Mouse (Mus musculus): ENCODE data around the gene Mtf1. TPM values are rescaled to one million over a fixed set of nuclear protein-coding genes. Genes with fewer than 3 reads are reported as not detected.
A peak's percentile ranks its signal among the peaks of the same experiment; 100 is the strongest.

Gene Mtf1
- polyA plus RNA-seq, 1 experiment from 2014 or later: 15.7 TPM

DNA sequence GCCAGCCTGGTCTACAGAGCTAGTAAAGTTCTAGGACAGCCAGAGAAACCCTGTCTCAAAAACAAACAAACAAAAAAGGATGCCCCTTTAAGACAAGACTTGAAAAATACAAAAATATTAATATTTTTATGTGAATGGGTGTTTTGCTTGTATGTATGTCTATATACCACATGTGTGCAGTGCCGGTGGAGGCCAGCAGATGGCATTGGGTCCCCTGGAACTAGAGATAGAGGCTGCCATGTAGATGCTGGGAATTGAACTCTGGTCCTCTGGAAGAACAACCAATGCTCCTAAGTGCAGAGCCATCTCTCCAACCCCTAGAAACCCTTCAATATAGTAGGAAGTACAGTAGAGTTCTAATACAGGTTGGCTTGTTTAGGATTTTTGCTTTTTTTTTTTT is 39.1 kb downstream of the Mtf1 start:
- Histone ChIP-seq H3K9me3 (no peaks in the 10 kb centered on the region), H3K4me1 (replicated peaks) (no peaks in the 10 kb centered on the region), H3K27me3 (no peaks in the 10 kb centered on the region), H3K4me3 (replicated peaks) (no peak overlapping the region), H3K9ac (replicated peaks) (no peak overlapping the region), H3K36me3 (peaks cover 84% of the 10 kb centered on the region), H3K4me2 (replicated peaks) (no peak overlapping the region), H3K27ac (no peak overlapping the region)
- 88% methylated on average over 1 of the region's 1 CpGs for WGBS
- ATAC-seq: no peak

DNA sequence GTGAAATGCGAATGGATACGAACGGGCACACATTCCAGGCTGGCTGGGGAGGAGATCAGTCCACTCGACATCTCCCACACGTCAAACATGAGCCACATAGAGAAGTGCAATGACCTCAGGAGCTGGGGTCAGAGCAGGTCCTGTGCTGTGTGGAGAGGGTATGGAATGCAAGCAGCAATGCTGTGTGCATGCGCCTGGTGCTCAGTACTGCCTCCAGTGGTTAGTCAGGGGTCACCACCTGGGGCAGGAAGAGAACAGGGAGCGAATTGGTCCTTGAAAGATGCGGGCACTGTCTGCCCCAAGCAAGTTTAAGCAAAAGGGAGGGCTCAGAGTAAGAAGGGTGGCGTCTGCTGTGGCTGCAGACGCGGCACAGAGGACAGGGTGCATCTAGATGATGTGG is 41.6 kb downstream of the Mtf1 start:
- no peak overlapping the region for H3K27ac ChIP-seq
- H3K4me3 ChIP-seq (replicated peaks): no peak overlapping the region
- 0 out of 2 replicates have a peak, but pooled peaks have one; percentile 55 for ATAC-seq
- H3K4me2 ChIP-seq (replicated peaks): no peak overlapping the region
- peaks cover 14% of the 10 kb centered on the region for H3K4me1 ChIP-seq (replicated peaks)
- no peak overlapping the region for H3K9ac ChIP-seq (replicated peaks)
- no peaks in the 10 kb centered on the region for H3K9me3 ChIP-seq
- no peaks in the 10 kb centered on the region for H3K27me3 ChIP-seq
- WGBS: 56% methylated on average over 11 of the region's 11 CpGs
- peaks cover 75% of the 10 kb centered on the region for H3K36me3 ChIP-seq

DNA sequence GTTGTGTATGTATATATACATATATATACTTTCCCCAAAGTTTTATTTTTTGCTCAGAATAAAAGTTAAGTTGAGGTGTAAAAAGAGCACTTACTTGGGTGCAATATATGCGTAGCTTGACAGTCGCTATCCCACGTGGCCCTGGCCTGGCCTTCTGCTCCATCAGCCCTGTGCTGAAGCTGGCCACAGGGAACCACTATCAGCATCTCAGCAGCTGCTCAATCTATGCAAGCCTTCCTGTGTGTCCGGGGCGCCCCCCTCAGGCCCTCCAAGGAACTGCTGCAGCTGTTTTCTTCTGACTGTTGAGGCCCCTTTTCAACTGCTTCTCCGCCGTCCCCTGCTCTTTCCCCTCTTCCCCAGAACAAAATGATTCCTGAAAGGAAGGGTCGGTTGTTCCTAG is 45.7 kb downstream of the Mtf1 start:
- Histone ChIP-seq H3K4me2 (replicated peaks) (0 out of 2 replicates have a peak overlapping the region, but pooled peaks have one; percentile 4), H3K4me3 (replicated peaks) (no peak overlapping the region), H3K27me3 (no peaks in the 10 kb centered on the region), H3K4me1 (replicated peaks) (peaks cover 38% of the 10 kb centered on the region), H3K9ac (replicated peaks) (0 out of 2 replicates have a peak overlapping the region, but pooled peaks have one; percentile 25), H3K36me3 (peaks cover 36% of the 10 kb centered on the region), H3K27ac (peak overlapping the region; percentile 4; the same call in 1 of the 2 replicates), H3K9me3 (no peaks in the 10 kb centered on the region)
- 8% methylated on average over 8 of the region's 8 CpGs for WGBS
- ATAC-seq: no peak

DNA sequence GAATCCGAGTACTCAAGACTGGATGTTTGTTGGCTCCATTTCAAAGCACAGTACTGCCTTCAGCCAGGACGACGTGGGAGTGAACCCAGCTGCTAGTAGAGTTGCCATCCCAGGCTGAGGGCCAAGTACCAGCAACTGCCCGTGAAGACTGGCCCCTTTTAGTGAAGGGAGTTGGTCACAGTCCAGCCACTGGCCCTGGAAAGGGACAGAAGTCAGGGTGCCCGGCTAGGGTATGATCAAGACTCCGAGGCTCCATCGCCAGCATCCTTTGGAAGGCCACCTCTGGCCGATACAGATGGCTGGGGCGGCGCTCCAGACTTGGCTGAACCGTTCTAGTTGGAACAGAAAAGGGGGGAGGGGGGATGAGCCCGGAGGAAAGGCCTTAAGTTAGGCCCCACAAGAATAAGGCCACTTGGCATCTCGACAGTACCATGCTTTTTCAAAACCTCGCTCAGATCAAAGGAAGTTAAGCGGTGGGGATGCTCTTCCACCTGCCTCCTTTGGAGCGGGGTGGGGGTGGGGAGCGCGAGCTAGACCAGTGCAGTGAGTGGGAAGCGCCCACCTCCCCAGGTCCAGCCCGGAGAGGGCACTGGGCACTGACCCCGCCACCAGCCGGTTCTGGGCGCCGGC is 47.8 kb downstream of the Mtf1 start:
- H3K4me1 ChIP-seq (replicated peaks): peaks cover 47% of the 10 kb centered on the region

DNA sequence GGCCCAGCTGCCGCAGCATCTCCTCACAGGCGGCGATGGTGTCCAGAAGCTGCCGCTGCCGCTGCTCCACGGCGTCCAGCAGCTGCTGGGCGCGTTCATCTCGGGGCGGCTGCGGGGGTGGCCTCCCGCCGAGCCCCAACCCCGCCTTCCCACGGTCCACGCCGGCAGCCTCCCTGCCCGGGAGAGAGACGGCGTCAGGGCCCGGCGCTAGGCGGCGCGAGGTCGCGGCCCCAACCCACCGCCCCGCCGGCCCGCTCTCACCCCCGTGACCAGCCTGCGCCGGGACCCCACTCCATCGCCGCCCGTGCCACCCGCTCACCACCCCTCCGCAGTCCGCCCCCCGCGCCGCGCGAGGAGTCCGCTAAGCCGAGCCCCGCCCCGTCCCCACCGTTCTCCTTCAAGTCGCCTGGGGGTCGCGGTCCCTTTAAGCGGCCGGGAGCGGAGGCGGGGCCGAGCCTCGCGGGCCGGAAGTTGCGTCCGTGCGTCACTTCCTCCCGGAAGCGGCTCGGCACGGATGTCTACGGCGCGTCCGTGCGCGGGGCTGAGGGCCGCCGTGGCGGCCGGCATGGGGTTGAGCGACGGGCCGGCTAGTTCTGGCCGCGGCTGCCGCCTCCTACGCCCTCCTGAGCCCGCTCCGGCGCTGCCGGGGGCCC is 48.5 kb downstream of the Mtf1 start, which contains the start of gene Yrdc:
Yrdc (plus strand) TSS at position 419 of the 653 bp plus-strand sequence.
- peaks cover 47% of the 10 kb centered on the region for H3K4me1 ChIP-seq (replicated peaks)
- peak within 1 kb of the TSS; percentile 100 for H3K4me3 ChIP-seq (replicated peaks)
- peaks cover 33% of the 10 kb centered on the region for H3K36me3 ChIP-seq
- peak within 1 kb of the TSS; percentile 96 for H3K4me2 ChIP-seq (replicated peaks)
- peak within 1 kb of the TSS; percentile 97 for H3K27ac ChIP-seq
- no peaks in the 10 kb centered on the region for H3K27me3 ChIP-seq
- under 1% methylated on average over 86 of the region's 90 CpGs for WGBS
- peak within 1 kb of the TSS; percentile 94 for H3K9ac ChIP-seq (replicated peaks)
- no peaks in the 10 kb centered on the region for H3K9me3 ChIP-seq
- ATAC-seq: peak; percentile 95

More for the DNA sequence above, 47.8 kb downstream of the Mtf1 start:
- H3K9ac ChIP-seq (replicated peaks): peak overlapping the region; percentile 94
- H3K4me2 ChIP-seq (replicated peaks): peak overlapping the region; percentile 79
- ATAC-seq: peak; percentile 72
- H3K27ac ChIP-seq: peak overlapping the region; percentile 97
- H3K9me3 ChIP-seq: no peaks in the 10 kb centered on the region
- peak overlapping the region; percentile 100 for H3K4me3 ChIP-seq (replicated peaks)
- H3K27me3 ChIP-seq: no peaks in the 10 kb centered on the region
- 1% methylated on average over 23 of the region's 24 CpGs for WGBS
- peaks cover 36% of the 10 kb centered on the region for H3K36me3 ChIP-seq

DNA sequence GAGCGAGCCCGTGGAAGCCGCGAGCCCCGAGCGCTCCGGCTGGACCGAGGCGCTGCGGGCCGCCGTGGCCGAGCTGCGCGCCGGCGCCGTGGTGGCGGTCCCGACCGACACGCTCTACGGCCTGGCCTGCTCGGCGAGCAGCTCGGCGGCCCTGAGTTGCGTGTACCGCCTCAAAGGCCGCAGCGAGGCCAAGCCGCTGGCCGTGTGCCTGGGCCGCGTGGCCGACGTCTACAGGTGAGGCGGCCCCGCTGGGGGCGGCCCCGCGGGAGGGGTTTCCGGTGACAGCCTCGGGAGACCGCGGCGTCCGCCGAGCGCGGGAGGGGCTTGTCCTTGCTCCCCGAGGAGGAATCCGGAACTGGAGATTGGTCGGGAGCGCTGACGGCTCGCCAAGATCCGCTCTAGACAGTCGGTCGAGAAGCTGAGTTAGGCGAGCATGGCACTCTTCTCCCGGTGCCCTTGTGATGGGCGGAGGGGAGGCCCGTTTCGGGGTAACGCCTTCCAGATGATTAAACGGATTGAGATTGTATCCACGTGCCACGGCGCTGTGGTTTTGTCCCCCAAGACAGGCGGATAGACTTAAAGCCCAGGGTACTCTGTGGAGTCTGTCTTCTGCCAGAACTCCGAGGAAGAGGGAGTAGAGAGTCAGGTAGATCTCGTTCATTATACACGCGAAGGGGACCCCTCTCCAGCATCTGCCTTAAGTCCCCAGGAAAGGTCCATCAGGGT is 49.2 kb downstream of the Mtf1 start, which contains the start of gene 1110065P20Rik:
1110065P20Rik (minus strand) TSS at position 264 of the 726 bp plus-strand sequence.
- peak; percentile 7 for ATAC-seq

DNA sequence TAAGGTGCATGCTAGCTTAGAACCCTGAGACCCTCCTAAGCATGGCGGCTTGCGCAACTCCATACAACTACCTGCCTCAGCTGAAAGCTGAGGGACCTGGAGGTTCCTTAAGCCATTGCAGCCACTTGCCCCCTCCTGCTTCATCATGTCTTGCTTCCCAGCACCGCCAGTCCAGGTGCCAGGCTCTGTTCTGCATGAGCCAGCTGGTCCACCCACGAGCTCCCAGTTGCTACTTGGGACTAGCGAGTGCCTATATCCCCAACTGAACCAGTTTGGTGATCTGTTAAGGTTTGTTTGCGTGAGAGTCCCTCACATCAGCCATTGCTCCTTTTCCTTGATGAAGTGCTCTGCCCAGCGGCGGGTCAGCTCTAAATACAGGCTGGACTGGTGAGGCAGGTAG is 54.4 kb downstream of the Mtf1 start:
- no peak overlapping the region for H3K4me2 ChIP-seq (replicated peaks)
- H3K9ac ChIP-seq (replicated peaks): no peak overlapping the region
- peaks cover 60% of the 10 kb centered on the region for H3K36me3 ChIP-seq
- peaks cover 40% of the 10 kb centered on the region for H3K4me1 ChIP-seq (replicated peaks)
- no peak overlapping the region for H3K27ac ChIP-seq
- no peak for ATAC-seq
- H3K4me3 ChIP-seq (replicated peaks): no peak overlapping the region
- no peaks in the 10 kb centered on the region for H3K27me3 ChIP-seq
- WGBS: 97% methylated on average over 8 of the region's 8 CpGs
- H3K9me3 ChIP-seq: no peaks in the 10 kb centered on the region

More for the DNA sequence above, 49.2 kb downstream of the Mtf1 start, which contains the start of gene 1110065P20Rik:
- H3K27me3 ChIP-seq: no peaks in the 10 kb centered on the region
- peaks cover 35% of the 10 kb centered on the region for H3K36me3 ChIP-seq
- peak within 1 kb of the TSS; percentile 94 for H3K9ac ChIP-seq (replicated peaks)
- H3K4me3 ChIP-seq (replicated peaks): peak within 1 kb of the TSS; percentile 100
- WGBS: under 1% methylated on average over 62 of the region's 75 CpGs
- no peaks in the 10 kb centered on the region for H3K9me3 ChIP-seq
- peak within 1 kb of the TSS; percentile 97 for H3K27ac ChIP-seq
- peaks cover 47% of the 10 kb centered on the region for H3K4me1 ChIP-seq (replicated peaks)
- peak within 1 kb of the TSS; percentile 96 for H3K4me2 ChIP-seq (replicated peaks)

DNA sequence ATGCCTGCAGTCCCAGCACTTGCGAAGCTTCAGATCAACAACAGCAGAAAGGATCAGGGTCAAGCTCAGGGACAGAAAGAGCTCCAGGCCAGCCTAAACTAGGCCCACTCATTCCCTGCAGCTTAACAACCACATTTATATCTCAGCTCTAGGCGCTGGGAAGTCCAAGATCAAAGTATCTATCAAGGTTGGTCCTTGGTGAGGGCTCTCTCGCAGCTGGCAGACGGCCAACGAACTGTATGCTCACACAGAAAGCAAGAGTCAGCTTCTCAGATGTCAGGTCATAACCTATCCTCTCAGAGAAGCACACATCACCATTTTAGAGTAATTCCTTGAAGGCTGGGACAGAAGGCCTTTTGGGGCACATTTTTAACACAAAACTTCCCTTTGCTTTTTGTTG is 56.5 kb downstream of the Mtf1 start:
- Histone ChIP-seq H3K4me1 (replicated peaks) (peaks cover 33% of the 10 kb centered on the region), H3K9me3 (no peaks in the 10 kb centered on the region), H3K4me3 (replicated peaks) (no peak overlapping the region), H3K4me2 (replicated peaks) (no peak overlapping the region), H3K9ac (replicated peaks) (no peak overlapping the region), H3K27me3 (no peaks in the 10 kb centered on the region), H3K36me3 (peaks cover 56% of the 10 kb centered on the region), H3K27ac (no peak overlapping the region)
- WGBS: 90% methylated on average over 5 of the region's 5 CpGs
- no peak for ATAC-seq

DNA sequence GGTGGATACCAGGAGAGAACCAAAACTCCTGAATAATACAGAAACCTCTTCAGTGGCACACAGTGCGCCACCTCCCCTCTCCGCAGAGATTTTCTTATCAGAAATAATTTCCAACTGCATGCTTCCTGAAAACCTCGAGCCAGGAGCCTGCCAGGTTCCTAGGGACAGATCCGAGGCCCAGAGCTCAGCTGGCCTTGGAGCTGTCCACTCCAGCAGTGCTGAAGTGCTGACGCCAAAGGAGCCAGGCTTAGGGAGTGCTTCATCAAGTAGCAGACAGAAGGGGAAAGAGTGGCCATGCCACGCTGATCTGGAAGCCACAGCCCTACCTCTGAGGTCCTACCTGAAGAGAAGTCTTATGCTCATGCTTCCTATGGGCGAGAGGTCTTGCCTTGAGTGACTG is 58.5 kb downstream of the Mtf1 start:
- WGBS: 22% methylated on average over 7 of the region's 7 CpGs
- Histone ChIP-seq H3K4me3 (replicated peaks) (peak overlapping the region; percentile 76), H3K27me3 (no peaks in the 10 kb centered on the region), H3K9ac (replicated peaks) (peak overlapping the region; percentile 90), H3K4me2 (replicated peaks) (peak overlapping the region; percentile 84), H3K4me1 (replicated peaks) (peaks cover 31% of the 10 kb centered on the region), H3K36me3 (peaks cover 38% of the 10 kb centered on the region), H3K9me3 (no peaks in the 10 kb centered on the region), H3K27ac (no peak overlapping the region)
- no peak for ATAC-seq

DNA sequence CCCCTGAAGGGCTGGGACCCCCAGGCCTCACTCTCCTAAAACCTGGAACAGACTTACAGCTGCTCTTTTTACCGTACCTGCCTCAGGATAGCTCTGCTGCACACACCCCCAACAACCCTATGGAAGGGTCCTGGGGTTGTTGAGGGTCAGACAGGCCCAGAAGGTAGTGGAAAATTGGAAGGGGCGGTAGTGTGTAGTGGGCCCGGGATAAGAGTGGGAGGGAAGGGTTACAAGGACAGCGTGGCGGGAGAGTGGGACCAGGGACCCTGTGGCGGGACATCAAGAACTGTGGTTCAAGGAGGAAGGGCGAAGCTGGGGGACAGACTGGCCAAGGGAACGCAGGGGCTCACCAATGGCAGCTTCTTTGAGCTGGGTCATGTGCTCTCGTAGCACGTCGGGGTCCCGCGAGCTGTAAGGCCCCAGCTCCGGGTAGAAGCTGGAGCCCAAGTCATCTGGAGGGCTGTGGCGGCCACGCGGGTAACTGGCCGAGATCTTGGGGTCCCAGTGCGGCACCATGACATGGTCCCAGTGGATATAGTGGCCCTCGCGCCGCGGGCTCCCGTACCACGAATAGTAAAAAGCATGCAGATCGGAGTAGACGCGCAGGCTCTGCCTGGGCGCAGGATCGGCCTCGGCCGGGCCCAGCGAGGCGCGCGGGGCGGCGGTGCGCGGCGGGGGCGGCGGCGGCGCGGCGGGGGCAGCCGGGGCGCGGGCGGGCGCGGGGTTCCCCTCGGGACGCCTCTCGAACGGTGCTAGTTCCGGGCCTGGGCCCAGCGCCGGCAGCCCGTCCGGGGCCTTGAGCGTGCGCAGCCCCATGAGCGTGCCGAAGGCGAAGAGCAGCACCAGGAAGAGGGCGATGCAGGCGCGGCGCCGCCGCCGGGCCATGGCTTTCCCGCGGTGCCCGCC is 59.6 kb downstream of the Mtf1 start, which contains the start of gene Maneal:
Maneal (minus strand) TSS at position 889 of the 906 bp plus-strand sequence.
- H3K9me3 ChIP-seq: no peaks in the 10 kb centered on the region
- WGBS: 1% methylated on average over 72 of the region's 77 CpGs
- H3K9ac ChIP-seq (replicated peaks): peak within 1 kb of the TSS; percentile 90
- peaks cover 28% of the 10 kb centered on the region for H3K36me3 ChIP-seq
- H3K27ac ChIP-seq: peak within 1 kb of the TSS; percentile 84
- H3K4me3 ChIP-seq (replicated peaks): peak within 1 kb of the TSS; percentile 76
- H3K4me1 ChIP-seq (replicated peaks): peaks cover 31% of the 10 kb centered on the region
- peak; percentile 44 for ATAC-seq
- H3K27me3 ChIP-seq: no peaks in the 10 kb centered on the region
- peak within 1 kb of the TSS; percentile 84 for H3K4me2 ChIP-seq (replicated peaks)

DNA sequence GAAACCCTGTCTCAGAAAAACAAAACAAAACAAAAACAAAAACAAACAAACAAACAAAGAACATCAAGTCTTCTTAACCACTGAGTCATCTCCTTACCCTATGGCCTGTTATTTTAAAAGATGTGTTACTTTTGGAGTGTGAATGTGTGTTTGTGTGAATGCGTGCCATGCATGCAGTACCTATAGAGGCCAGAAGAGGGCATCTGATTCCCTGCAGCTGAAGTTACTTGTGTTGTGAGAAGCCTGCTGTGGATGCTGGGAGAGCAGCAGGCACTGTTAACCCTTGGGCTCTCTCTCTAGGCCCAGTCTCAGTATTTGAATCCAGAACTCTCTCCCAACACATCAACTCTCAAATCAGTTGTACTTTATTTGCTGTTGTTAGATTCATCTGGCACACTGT is 70.8 kb downstream of the Mtf1 start:
- H3K4me1 ChIP-seq (replicated peaks): no peaks in the 10 kb centered on the region
- H3K4me2 ChIP-seq (replicated peaks): no peak overlapping the region
- H3K27me3 ChIP-seq: no peaks in the 10 kb centered on the region
- ATAC-seq: no peak
- no peak overlapping the region for H3K27ac ChIP-seq
- 96% methylated on average over 1 of the region's 1 CpGs for WGBS
- no peak overlapping the region for H3K9ac ChIP-seq (replicated peaks)
- no peak overlapping the region for H3K4me3 ChIP-seq (replicated peaks)
- H3K36me3 ChIP-seq: no peaks in the 10 kb centered on the region
- H3K9me3 ChIP-seq: no peaks in the 10 kb centered on the region
